Mouse (Mus musculus) gastrocnemius, adult 18-20 months (tissue): Measurements from ENCODE around the gene Ing2. TPM values are rescaled to one million over a fixed set of nuclear protein-coding genes. Genes with fewer than 3 reads are reported as not detected.

Experiments used
- DNase-seq: peaks from one replicate; pipeline ENCODE4 v3.0.0; 2021; ENCODE audit warnings: low spot score
- total RNA-seq, 2 experiments: library from RNA; stranded (reverse); gene quantifications; 2 replicates each; pipeline ENCODE4 v1.2.3; 2021

Gene Ing2
- total RNA-seq, 2 experiments from 2014 or later, result 17.9 to 18.6 TPM

DNA sequence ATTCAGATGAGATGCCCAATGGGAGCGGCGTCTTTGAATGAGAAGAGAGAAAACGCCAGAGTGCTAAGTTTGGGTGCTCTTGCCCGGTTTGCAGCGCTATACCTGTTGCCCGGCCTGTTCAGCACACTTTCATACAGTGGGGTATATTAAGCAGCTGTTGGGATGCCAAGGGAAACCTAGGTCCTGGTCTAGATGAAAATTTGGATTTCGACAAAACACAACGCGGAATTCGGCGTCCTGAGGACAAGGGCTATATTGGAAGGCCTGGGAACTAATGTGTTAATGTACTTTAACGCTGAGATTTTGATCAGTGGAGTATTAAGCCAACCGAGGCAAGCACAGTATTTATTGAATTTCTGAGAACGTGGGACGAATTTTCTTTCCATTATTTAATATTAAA lies 868 bp upstream of the Ing2 start:
- DNase-seq, result no peak

DNA sequence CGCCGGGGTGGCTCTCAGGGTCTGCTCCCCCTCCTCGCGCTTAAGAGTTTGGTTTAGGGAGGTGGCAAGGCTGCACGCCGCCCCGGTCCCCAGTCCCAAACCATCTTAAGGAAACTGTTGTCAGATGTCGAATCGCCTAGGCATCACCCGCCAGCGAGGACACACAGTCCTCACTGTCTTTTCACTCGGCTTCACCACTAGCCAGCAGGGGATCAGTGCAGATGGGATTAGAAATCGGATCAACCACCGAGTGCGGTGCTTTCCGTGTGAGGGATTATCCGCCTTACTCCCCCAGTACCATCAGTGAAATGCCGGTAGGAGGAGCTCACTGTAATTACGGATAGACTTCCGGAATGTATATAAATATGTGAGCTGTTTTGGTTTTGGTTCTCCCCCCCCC lies 430 bp upstream of the Ing2 start:
- DNase-seq, result no peak

DNA sequence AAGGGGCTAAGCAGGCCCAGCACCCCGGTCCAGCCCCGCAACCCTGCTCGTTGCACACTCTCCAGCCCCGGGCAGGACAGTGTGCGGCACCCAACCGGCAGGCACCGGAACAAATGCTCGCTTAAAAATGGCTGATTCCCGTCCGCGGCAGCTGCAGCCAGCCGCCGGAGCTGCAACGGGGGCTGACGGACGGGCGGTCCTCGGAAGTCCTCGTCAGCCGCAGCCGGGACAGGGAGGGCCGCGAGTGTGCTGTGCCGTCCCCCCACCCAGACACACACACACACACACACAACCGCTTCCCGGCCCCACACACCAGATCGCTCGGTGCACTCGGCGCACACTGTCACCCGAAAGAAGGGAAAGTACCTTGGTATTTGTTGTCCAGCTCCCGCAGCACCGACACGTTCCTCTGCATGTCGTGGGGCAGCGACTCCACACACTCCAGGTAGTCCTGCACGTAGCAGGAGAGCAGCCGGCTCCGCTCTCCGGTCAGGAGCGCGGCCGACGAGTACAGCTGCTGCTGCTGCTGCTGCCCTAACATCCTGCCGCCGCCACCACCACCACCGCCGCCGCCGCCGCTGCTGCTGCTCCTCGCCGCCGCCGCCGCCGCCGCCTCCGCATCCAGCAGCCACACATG lies 1.1 kb downstream of the Ing2 start:
- DNase-seq, result no peak

DNA sequence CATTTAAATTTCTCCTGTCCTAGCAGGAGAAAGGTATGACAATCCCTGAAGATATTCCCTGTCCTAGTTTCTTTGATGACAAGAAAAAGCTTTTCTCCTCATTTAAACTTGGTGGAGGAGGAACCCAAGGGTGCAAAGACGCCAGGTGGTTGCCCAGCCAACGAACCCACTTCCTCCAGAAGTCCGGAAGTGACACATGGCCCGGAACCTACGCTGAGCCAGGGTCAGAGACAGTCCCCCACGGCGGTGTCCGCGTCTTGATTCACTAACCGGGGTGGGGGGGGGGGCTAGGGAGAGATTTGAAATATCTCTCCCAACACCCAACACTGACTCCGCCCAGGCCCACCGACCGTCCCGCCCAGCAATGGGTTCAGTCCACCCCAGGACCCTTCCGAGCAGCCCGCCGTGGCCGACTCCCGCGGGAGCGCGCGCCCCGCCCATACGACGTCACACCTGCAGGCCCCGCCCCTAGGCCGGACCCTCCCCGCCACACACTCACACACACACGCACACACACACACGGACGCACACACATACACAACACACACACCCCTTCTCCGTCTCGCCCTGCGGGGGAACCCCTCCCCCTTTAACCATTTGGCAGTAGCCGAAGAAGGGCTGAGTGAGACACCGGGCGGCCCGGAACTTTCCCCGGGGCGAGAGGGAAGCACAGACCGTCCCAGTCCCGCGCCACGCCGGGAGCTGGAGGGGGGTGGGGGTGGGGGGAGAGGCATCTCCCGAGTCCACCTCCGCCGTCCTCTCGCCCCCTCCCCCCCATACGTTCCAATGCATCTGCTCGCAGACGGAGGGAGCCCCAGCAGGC lies 1.8 kb downstream of the Ing2 start:
- DNase-seq, result peak; percentile 89

DNA sequence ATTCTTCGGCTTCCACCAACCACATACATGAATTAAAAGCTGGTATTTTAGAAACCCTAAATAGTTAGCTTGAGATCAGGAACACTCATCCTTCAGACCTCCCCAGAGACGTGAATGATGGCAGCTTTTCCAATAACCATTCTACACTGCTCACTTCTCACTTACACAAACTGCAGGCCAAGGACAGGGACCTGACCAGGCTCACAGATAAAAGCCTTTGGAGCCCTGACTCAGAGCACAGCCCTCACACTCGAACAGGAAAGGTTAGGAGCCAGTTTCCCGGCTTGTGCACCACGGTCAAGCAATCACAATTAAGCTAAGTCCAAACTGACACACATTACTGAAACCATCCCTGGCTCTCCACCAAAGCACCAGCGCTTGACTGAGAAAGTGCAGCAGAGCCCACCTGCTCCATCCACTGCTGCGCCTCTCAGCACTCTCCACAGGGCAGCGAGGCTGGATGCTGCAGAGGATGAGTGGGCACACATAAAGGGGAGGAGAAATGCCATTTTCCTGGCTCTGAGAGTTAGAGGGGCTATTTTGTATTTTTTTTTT lies 11.0 kb downstream of the Ing2 start:
- no peak for DNase-seq

DNA sequence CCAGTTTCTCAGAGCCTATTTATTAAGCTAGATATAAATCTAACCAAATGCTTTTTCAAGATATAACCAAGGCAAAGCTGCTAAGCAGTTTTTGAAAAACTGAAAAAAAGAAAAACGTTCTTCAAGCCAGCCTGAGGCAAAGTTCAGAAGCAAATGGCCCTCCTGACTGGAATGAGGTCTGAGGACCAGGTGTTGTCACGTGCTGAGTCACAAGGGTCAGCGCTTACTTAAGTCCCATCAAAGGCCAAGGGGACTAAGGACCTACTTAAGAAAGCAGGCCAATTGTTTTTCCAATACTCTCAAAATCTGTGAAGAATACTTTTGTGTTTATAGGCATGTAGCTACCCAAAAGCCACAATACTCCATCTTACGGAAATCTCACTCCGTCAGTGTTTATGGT lies 12.2 kb downstream of the Ing2 start:
- DNase-seq, result no peak

DNA sequence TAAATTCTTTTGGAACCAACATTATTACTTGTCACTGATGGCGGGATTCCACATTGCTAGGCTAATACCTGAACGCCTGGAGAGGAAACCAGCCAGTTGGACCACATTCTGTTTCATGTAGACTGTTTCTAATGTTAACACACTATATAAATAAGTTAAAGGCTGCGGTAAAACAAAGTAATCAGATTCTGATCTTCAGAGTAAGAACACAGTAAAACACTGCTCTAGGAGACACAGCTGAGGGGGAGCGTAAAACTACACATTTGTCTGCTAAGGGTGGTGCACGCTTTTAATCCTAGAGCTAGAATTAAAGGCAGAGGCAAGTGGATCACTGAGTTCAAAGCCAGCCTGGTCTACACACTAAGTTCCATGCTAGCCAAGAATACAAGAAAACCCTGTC lies 12.6 kb downstream of the Ing2 start:
- no peak for DNase-seq

DNA sequence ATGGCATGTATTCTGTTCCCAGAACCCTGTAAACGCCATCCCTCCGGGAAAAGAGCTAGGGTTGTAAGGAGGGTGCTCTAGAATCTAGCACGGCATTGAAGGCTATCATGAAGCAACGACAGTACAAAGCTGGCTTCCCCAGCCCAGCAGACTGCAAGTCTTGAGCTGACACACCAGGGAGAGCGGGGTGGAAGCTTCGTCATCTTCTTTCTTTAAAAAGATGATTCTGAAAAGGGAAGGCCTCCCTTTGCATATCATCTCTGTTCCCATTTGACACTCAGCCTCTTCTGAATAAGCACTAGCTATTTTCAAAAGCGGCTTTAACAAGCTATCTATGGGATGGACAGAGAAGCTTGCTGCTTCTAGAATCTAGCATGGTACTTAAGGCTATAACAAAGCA lies 15.0 kb downstream of the Ing2 start:
- no peak for DNase-seq

DNA sequence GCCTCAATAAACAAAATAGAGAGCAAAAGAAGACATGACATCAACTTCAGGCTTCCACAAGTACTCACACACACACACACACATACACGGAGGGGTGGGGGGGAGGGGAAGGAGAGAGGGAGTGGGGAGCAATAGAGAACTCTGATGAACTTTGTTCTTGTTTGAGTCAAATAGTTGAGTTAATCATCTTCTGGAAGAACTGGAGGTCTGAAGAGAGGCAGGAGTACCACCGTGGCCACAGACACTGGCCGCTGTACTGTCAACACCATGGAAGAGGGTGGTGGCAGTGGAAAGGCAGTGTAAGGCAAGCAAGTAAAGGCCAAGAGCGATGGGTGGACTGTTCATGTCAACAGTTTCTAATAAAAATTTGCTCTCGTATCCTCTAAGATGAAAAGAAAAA lies 15.9 kb downstream of the Ing2 start:
- DNase-seq, result no peak

DNA sequence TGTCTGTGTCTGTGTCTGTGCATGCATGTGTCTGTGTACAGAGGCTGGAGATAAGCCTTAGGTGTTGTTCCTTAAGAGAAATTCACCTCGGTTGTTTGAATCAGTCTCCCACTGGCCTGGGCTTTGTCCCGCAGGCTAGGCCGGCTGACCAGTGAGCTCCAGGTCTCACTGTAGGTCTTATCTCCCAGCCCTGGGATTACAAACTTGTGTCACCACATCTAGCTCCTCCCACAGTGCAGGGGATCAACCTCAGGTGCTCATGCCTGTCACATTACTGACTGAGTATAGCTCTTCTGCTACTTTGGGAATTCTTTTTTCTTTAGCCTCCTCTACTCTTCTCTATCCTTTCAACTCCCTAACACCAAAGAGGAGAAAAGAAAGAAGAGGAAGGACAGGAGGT lies 20.9 kb downstream of the Ing2 start:
- DNase-seq, result no peak

DNA sequence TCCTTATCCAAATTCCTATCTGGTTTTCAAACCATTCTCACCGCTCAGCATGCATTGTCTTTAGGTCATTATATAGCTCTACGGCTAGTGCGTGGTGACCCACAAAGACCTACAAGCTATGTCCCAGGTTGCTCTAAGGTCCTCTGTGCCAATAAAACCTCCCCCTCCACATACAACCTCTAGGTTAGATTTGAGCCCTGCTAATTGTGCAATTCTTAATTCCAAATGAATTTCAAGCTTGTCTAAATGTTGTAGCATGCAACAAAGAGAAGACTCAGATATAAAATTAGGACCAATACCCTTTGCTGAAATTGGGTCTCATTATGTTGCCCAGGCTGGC lies 22.6 kb downstream of the Ing2 start:
- no peak for DNase-seq

DNA sequence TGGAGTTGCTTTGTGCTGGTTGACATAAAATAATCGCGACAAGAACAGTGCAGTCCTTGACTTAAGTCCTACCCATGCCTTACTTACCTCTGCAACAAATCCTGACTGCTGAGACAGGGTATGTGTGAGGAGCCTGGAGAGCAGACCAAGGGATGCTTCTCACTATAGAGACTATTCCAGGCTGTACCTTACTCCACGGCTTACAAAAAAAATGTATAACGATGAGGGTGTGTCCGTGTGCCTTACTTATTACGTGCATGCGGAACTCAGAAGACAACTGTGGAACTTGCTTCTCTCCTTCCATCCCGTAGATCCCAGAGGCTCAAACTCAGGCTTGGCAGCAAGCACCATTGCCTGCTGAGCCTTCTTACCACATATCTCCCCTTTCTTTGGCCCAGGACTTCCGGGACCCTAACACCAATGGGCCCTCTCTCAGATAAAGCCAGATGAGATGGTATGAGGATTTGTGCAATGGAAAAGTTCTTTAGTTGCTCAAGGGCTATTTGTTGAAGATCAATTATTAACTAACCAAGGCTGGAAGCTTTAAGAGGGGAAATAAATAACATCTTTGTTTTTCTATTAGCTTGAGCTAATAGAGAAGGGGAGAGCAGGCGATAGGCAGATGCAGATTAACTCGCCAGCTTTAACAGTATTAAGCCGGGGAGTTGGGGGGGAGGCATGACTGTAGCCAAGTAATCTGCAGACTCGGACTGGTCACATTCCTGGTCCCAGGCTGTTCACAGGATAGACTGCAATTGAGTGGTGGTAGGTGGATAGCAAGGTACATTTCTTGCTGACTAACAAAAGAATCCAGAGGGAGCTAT lies 23.2 kb downstream of the Ing2 start:
- no peak for DNase-seq

DNA sequence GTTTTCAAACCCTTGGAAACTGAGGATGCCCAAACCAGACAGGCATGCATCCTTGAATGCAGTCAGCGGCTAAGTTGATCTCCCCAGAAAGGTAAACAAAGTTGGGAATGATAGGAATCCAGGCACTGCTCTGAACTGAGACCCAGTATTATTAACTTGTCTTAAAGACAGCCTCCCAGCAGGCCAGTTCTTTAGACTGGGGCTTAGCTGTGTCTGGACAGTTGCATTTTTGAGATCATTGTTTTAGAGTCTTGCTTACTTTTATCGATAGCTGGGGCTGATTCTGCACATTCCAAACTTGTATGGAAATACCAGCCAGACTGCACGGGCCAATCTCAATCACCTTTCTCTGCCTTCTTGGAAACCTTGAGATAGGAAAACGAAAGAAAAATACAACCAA lies 24.5 kb downstream of the Ing2 start:
- DNase-seq, result no peak

DNA sequence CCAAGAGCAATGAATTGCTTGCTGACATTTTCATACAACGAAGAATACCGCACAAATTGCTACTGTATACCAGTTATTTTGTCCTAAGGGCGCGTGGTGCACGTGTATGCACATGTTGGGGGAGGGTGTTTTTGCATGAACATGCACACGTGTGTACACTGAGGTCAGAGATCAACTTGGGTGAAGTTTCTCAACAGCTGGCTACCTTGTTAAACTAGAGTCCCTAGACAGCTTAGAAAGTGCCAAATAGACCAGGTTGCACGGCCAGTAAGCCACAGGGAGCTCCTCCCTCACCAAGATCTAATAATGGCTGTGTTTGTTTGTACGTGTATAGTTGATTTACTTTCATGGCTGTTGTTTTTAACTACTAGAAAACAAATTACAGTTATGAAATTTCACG lies 25.8 kb downstream of the Ing2 start:
- DNase-seq, result no peak

DNA sequence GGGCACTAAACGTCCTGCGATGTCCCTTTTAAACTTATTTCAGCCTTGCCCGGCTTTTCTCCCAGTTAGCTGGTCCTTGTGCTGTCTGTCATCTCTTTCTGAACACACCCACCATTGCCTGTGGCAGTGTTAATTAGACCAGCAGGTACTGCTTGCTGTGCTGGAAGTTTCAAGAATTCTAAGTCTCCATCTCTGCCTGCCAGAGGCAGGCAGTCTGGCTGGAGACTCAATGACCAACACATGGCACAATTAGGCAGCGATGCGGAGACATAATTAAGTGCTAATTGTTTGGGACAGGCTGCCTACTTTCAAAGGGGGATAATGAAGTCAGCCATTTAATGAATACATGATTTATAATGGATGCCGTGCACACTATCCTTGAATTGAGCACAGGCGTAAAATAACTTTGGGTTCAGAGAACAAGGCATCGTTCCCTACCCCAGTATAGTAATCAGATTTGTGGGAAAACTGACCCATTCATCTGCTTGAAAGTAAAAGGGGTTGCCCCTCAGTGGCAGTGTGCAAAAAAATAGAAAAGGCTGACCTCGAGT lies 32.8 kb downstream of the Ing2 start:
- no peak for DNase-seq

DNA sequence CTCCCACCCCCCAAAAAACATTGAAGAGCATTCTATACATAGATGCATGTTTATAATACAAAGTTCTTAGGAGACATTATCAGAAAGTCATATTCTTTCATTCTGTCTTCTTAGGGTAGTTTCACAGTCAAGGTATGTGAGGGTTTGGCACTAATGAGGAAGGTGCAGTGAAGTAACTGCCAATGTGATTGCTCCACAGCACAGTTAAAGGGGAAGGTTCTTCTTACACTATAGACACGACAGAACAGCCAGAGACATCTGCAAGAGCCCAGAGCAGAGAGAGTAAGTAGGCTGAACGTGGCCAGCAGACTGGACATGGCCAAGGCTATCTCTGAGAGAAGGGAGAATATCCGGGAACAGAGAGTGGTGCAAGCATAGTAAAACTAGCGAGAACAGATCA lies 38.2 kb downstream of the Ing2 start:
- no peak for DNase-seq

DNA sequence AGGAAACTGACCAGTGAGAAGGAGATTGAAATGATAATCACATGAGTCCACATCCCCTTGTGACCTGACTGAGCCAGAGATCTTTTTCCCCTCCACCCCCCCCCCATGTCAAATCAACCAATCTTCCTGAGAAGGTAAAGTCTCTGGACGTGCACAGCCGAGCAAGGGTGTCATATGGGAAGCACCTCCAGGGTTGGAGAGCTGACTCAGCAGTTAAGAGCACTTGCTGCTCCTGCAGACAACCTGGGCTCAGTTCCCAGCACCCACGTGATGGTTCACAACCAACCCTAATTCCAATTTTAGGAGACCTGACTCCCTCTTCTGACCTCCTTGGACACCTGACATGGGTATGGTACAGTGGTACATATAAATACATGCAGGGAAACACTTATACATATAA lies 39.3 kb downstream of the Ing2 start:
- DNase-seq, result no peak

DNA sequence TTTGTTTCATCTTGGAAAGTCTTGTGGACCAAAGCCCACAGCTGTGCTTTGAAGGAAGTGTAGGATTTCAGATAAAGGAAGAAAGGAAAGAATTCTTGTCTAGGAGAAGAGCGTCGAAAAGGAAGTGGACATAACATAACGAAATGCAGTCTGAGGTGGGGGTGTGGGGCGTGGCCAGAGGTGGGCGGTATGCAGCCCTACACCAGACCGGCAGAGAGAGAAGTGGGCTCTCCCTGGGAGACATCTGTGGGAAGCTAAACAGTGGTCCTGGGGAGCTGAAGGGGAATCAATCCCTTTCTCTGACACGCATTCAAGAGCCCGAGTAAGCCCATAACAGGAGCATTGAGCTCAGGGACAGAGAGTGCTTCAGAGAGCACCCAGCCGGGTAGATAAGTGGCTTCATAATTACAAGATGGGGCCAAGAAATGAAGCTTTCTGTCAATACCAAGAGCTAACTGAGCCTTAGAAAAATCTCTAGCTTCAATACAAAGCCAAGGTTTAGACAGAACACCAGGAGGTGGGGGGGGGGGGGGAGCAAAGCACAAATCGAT lies 40.5 kb downstream of the Ing2 start:
- DNase-seq, result no peak

DNA sequence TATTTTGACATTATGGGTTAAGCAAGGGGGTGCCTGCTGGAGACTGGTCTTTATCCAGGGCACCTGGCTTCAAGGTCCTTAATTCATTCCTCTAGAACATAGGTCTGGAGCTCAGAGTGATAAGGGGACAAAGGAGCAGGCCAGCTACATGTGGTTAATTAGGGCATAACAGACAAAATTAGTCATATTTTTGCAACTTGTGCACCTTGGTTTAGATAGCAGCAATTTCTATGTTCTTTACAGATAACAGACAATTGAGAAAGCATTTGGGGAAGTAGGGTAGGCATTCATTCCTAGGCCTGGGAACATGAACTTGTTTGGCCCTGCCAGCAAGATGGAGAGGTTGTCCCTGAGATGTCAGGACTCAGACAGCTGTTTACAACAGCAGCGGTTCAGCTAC lies 54.2 kb downstream of the Ing2 start:
- DNase-seq, result no peak
